Mouse (Mus musculus): ENCODE measurements around the gene Serpind1.

The Serpind1 gene

DNA sequence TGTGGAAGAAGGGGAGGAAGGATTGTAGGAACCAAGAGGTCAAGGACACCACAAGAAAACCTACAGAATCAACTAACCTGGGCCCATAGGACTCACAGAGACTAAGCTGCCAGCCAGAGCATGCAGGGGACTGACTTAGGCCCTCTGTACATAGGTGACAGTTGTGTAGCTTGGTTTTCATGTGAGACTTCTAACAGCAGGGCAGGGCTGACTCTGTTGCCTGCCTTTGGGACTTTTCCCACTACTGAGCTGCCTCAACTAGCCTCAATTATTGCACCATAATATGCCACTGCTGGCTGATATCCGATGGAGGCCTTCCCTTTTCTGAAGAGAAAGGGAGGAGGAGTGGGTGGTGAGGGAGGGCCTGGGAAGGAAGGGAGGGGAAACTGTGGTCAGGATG, 15.6 kb downstream of the Serpind1 start:
- DNase-seq (ENCODE audit: low read depth, low spot score): no peak

DNA sequence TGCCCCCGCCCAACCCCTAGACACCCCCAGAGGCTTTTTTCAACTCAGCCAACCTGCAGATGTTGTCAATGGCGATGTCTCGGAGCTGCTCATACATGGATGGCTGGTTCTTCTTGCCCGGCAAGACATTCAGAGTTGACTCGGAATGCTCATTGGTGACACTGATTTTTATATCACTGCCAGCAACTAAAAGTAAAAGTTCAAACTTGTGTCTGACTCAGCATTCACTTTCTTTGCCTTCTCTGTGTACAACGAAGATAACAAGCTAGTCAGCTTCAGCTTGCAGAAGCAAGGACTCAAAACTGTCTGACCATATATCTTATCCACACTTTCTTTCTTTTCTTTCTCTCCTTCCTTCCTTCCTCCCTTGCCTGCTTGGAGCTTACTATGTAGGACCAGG, 24.9 kb downstream of the Serpind1 start:
- no peak for DNase-seq (ENCODE audit: low read depth, low spot score)

DNA sequence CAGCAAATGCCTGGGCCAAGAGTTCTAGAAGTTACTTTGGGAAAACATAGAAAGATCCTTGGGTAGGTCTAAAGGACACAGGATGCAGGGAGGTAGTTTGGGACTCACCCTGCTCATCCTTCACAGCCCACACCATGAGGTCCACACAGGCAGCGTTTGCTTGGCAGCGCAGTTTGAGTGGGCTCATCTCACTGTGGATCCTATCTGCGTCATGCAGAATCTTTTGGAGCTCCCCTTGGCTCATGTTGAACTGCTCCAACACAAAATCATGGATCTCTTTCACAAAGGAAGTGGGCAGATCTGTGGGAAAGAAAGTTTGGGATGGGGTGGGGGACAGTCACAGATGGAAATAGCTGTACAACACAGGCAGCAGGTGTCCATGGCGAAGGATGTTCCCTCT, 27.6 kb downstream of the Serpind1 start:
- DNase-seq (ENCODE audit: low read depth, low spot score): no peak

DNA sequence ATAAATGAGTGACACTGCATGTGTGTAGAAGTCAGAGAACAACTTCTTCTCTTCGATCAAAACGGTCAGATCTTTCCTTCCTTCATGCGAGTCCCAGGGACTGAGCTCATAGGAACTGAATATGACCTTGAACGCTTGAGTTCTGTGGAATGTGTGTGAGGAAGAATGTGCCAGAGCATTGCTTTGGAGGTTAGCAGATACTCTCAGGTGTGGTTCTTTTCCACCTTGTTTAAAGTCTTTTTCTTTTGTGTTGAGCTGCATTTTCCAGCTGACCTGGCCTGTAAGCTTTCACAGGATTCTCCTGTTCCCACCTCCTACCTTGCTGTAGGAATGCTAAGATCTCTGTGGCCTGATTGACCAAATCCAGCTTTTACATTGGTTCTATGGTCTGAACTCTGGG, 51.1 kb downstream of the Serpind1 start:
- no peak for DNase-seq (ENCODE audit: low read depth, low spot score)

DNA sequence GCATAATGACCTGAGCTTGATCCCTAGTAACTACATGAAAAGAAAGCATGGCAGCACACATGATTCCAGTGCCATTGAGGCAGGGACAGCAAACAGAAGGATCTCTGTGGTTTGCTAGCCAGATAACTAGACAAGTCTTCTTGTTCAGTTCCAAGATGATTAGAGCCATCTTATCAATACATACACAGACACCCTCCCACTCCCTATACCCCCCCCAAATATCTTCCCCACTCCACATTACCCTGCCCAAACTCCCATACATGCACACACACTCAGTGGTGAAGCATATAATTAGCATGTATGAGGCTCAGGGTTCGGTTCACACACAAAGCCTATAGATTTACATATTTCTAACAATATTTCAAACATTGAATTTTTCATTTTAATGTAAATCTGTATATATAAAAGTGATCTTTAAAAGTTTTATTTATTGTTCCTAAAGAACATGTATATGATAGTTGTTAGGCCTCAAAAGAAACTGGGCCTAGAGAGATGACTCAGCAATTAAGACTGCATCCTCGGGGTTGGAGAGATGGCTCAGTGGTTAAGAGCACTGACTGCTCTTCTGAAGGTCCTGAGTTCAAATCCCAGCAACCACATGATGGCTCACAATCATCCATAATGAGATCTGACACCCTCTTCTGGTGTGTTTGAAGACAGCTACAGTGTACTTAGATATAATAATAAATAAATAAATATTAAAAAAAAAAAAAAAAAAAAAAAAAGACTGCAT, 52.6 kb downstream of the Serpind1 start:
- DNase-seq (ENCODE audit: low read depth, low spot score): no peak

DNA sequence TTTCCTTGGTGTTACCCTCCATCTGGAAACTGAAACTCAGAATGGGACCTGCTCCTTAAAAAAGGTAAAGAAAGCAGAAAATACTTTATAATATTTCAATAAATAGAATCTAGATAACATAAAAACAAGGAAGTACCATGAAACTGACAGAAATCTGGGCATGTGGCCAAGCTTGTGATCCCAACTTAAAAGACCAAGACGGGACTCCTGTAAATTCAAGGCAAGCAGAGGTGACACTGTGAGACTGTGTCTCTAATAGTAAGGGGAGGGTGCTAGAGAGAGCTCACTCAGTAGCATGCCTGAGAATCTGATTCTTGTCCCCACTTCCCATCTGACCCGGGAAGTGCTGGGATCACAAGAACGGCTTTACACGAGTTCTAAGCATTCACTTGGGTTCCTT, 61.6 kb downstream of the Serpind1 start:
- no peak for DNase-seq (ENCODE audit: low read depth, low spot score)
